Mouse (Mus musculus): ENCODE measurements at regions not wholly inside any gene's neighbourhood (a gene's known extent, or its start where the extent isn't known, plus 50 kb on each side); places are given as distances from the start of the nearest gene placed in this dataset.

DNA sequence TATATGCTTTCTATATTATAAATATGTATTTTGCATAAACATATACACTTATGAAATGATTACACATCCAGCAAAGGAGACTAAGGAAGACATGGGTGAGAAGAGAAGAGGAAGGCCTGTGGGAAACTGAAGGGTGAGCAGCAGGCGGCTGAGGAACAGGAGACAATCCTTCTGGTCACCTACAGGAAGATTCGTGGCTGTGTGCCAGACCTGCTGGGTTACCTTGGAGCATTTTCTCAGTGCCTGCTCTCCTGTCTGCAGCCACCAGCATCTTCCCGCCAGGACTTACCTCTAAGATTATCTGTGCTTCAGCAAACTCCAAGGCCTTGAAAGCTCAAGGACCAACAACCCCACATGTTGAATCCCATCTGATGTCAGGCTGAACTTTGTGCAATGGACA, 258.3 kb upstream of the 3110018I06Rik start:
- DNase-seq (ENCODE audit: low read depth, low spot score), result no peak

DNA sequence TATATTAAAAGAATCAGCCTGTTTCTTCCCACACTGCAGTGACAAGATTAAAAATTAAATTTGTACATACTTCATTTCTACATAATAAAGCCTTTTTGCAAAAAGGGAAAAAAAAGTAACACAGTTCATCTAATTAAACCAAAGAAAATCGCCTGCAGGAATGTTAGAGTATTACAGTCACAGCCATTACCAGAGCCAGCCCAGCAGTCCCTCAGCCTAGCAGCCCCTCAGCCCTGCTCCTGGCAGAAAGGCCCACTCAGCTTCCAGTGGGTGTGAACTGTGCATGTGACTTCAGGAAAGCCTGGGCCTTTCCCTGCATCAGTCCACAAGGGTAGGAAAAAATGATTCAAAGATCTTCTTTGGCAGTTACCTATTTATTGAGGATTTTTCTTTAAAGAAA, 256.8 kb upstream of the 3110018I06Rik start:
- no peak for DNase-seq (ENCODE audit: low read depth, low spot score)

GRCm38 (mm10) chr12:107250747-107251470, 237.5 kb upstream of the 3110018I06Rik start:
- DNase-seq (ENCODE audit: low read depth, low spot score), result no peak

- no peak for DNase-seq (ENCODE audit: low read depth, low spot score)
Observed at GRCm38 (mm10) chr12:107251981-107252380, 236.5 kb upstream of the 3110018I06Rik start.

- DNase-seq (ENCODE audit: low read depth, low spot score), result no peak
Observed at GRCm38 (mm10) chr12:107262076-107262475, 226.4 kb upstream of the 3110018I06Rik start.

DNA sequence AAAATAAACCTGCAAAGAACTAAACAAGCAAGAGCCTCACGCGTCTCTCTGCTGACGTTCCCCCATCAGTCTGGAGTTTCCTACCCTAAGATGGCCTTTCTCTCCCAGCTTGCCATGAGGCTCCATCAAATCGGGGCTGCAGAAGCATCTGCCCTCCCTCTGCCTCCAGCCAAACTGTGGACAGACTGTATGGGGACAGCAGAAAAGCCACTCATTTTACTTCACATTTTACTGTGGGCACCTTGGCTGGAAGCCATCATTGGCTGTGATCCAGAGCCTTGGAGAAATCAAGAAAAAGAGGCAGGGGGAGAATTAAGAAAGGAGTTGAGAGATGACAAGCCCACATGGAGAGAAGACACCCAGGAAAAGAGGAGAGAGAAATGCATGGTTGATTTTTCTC, 225.9 kb upstream of the 3110018I06Rik start:
- DNase-seq (ENCODE audit: low read depth, low spot score), result no peak

GRCm38 (mm10) chr12:107266696-107267095, 221.7 kb upstream of the 3110018I06Rik start:
- DNase-seq (ENCODE audit: low read depth, low spot score), result no peak

GRCm38 (mm10) chr12:107285622-107286021, 202.8 kb upstream of the 3110018I06Rik start:
- DNase-seq (ENCODE audit: low read depth, low spot score), result no peak

GRCm38 (mm10) chr12:107291377-107291776, 197.1 kb upstream of the 3110018I06Rik start:
- no peak for DNase-seq (ENCODE audit: low read depth, low spot score)

GRCm38 (mm10) chr12:107307094-107307740, 181.2 kb upstream of the 3110018I06Rik start:
- DNase-seq (ENCODE audit: low read depth, low spot score), result no peak

DNA sequence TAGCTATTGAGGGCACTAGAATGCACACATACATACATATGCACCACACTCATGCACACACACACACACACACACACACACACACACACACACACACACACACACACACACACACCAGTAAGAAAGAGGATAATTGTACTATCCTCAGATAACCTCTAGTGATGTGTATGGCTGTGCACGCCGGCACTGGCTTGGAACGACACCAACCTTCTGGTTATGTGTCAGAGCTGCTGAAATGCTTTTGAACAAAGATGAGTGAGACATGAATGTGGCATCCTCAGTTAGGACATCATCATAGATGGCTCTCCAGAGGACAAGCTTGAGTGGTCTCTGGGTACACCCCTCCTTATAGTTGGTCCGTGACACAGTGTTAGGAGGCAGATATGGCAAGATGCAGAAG, 173.0 kb upstream of the 3110018I06Rik start:
- no peak for DNase-seq (ENCODE audit: low read depth, low spot score)

GRCm38 (mm10) chr12:107322861-107323260, 165.6 kb upstream of the 3110018I06Rik start:
- DNase-seq (ENCODE audit: low read depth, low spot score), result no peak

- no peak for DNase-seq (ENCODE audit: low read depth, low spot score)
Observed at GRCm38 (mm10) chr12:107326101-107326500, 162.3 kb upstream of the 3110018I06Rik start.

- no peak for DNase-seq (ENCODE audit: low read depth, low spot score)
Observed at GRCm38 (mm10) chr12:107327107-107327770, 161.2 kb upstream of the 3110018I06Rik start.

DNA sequence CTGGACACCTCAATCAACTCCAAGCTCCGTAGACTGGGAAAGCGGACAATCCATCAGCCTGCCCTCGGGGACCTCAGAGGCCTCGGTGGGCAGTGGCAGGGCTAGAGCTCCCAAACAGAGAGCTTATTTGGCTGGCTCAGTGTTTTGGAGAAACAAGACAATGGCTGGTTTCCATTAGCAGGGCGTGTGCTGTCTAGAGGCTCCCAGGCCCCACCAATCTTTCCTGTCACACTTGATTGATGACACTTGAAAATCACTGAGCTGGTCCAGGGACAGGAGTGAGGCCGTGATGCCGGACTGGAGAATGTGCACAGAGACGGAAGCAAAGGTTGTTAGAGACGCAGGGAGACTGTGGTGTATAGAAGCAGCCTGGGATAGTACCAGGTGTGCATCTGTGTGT, 159.4 kb upstream of the 3110018I06Rik start:
- peak; percentile 34 for DNase-seq (ENCODE audit: low read depth, low spot score)

DNA sequence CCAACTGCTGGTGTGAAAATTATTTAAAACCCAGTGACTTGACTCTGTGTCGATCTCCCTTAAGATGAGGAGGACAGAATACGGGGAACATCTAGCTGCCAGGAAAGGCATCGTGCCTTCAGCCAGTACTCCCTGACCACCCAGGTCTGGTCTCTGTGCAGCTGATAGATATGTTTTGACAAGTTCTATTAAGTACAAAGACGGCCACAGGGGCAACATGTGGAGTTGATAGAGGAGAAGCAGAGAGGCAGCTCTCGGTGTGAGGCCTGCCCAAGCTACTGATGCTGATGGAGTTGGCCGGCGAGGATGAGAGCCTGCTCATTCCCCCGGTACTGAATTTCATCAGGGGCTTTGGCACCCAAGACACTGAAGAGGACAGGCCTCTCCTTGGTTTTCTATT, 154.1 kb upstream of the 3110018I06Rik start:
- no peak for DNase-seq (ENCODE audit: low read depth, low spot score)

DNA sequence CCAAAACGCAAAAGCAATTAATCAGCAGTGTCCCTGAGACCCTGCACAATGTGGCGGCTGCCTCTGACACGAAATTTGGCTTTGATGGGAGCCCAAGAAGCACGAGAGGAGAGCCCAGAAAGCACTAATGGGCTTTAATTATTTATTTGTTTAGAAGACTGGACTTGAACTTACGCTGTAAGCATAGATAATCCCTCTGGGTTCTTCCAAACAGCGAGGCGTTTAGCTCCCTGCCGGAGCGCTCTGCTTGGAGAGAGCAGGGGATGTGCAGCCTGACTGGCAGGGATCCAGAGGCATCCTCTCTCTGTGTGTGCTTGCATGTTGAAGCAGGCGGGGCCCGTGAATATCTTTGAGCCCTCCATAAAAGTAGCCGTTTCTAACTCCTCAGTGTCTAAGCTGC, 153.3 kb upstream of the 3110018I06Rik start:
- DNase-seq (ENCODE audit: low read depth, low spot score), result no peak

GRCm38 (mm10) chr12:107338758-107339157, 149.7 kb upstream of the 3110018I06Rik start:
- no peak for DNase-seq (ENCODE audit: low read depth, low spot score)

DNA sequence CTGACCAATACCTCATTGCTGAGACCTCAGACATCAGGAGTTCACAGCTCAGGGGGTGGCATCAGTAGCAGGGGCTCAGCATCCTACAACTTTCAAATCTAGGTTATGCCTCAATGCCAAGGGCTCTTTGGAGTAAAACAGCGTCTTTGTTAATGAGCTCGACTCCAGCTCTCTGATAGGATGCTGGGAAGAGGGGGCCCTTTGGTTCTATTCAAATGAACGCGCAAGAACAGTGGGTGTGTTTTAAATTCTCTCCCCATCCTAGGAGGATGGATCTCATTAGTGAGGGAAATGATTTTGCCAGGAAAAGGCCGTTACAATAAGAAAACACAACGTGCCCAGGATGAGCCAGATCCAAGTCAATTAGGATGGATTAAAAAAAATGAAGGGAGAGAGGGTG, 132.2 kb upstream of the 3110018I06Rik start:
- no peak for DNase-seq (ENCODE audit: low read depth, low spot score)

GRCm38 (mm10) chr12:107356974-107357373, 131.5 kb upstream of the 3110018I06Rik start:
- DNase-seq (ENCODE audit: low read depth, low spot score), result no peak

DNA sequence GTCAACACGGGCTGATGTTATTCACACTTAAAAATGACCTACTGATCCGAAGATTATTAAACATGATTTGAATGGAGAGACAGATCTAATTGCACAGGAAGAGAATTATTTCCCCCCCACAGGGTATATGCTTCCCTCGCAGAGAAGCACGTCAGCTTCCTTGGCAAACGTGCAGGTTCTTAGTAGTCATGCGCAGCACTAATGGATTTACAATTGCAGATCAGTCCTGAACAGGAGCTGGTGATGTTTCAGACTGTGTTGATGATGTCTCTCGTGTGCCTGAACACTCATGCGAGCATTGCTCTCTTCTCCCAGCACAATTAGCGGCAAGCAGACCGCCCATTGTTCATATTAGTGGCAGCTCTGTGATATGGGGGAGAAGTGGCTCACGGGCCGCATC, 127.9 kb upstream of the 3110018I06Rik start:
- DNase-seq (ENCODE audit: low read depth, low spot score), result no peak

DNA sequence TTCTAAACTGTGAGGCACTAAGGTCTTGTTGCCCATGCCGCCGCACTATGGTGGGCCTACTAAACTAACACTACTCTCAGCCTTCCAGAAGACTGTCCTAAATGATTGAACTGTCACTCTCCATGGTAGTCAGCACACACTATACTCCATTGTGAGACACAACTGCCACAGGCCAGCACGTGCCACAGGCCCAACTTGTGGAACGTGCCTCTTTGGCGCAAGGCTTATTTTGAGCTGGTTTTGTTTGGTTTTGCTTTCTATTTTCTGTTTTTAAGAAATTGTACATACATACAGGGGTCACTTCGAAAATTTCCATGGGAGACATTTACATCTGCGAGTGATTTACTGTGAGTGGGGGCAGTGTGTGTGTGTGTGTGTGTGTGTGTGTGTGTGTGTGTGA, 126.8 kb upstream of the 3110018I06Rik start:
- DNase-seq (ENCODE audit: low read depth, low spot score), result no peak

- no peak for DNase-seq (ENCODE audit: low read depth, low spot score)
Observed at GRCm38 (mm10) chr12:107362120-107362519, 126.3 kb upstream of the 3110018I06Rik start.

Measured in embryo, embryonic 11.5 days (tissue).